Mouse (Mus musculus): ENCODE data around the gene Zmiz1.

Gene Zmiz1

GRCm38 (mm10) chr14:25510987-25511386 lies 52.0 kb downstream of the Zmiz1 start:
- in situ Hi-C loops (cut with MboI, MseI) = no loop called here

- in situ Hi-C loops (cut with MboI, MseI) = no loop called here
Measured at GRCm38 (mm10) chr14:25511564-25511963, 52.6 kb downstream of the Zmiz1 start.

GRCm38 (mm10) chr14:25511967-25512366 lies 53.0 kb downstream of the Zmiz1 start:
- in situ Hi-C loops (cut with MboI, MseI) = no loop called here

DNA sequence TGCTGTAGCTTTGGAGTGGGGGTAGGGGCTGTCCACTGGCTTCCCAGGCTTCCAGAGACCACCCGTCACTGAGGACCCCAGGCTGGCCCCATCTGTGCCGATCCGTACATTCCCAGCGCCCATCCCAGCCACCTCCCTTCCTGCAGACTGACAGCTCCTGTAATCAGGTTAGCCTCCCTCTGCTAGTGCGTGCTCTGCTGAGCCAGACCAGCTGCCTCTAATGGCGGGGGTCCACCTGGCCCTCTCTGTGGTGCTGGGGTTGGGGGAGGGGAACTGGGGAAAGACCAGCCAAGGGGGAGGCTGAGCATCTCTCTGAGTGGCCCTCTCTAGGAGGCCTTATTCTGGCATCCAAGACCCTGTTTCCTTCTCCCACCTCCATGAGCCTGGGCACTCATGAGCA lies 53.8 kb downstream of the Zmiz1 start:
- in situ Hi-C loops (cut with MboI, MseI) = no loop called here

- in situ Hi-C loops (cut with MboI, MseI) = no loop called here
Measured at GRCm38 (mm10) chr14:25513496-25513895, 54.5 kb downstream of the Zmiz1 start.

DNA sequence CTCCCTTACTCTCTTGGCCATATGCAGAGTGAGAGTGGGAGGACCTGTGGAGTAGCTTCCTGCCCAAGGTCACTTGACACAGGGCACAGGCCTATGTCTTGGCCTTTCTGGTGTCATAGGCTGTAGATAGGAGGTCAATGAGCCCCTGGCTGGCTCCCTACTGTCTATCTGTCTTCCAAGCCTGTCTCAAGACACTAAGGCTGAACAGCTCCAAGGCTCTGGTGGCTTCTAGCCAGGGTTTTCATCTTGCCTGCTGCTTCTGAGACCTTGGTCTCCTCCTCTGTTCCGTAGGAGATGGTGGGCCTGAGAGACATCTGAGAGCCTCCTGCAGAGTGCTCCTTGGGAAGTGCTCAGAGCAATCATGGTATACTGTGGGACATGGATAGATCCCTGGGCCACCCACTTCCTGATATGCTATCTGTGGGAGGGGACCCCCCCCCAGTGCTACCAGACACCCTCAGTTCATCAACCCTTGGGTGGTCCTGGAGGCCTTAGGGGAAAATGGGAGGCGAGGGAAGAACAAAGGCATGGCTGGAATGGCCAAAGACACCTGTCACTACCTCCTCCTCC lies 56.0 kb downstream of the Zmiz1 start:
- in situ Hi-C loops (cut with MboI, MseI) = no loop called here

DNA sequence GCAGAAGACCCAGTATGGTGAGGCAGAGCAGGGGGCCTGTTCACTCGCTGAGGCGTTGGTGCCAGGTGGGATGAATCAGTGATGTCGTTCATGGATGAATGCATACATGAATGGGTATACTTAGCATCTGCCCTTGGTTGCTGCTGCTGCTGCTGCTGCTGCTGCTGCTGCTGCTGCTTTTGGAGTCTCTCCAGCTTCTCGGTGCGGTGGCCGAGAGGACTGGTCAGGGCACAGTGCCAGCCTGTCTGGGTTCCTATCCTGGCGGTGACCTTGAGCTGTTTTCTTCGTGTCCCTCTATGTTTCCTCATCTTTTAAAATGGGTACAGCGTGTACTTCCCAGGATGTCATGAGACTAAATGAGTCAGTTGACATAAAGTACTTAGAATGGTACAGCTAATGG lies 56.9 kb downstream of the Zmiz1 start:
- in situ Hi-C loops (cut with MboI, MseI) = no loop called here

- in situ Hi-C loops (cut with MboI, MseI) = no loop called here
Measured at GRCm38 (mm10) chr14:25516640-25517591, 57.9 kb downstream of the Zmiz1 start.

GRCm38 (mm10) chr14:25518645-25519044 lies 59.7 kb downstream of the Zmiz1 start:
- in situ Hi-C loops (cut with MboI, MseI) = no loop called here

GRCm38 (mm10) chr14:25519656-25520055 lies 60.7 kb downstream of the Zmiz1 start:
- in situ Hi-C loops (cut with MboI, MseI) = no loop called here

- in situ Hi-C loops (cut with MboI, MseI) = no loop called here
Measured at GRCm38 (mm10) chr14:25520589-25520988, 61.6 kb downstream of the Zmiz1 start.

GRCm38 (mm10) chr14:25520991-25521390 lies 62.0 kb downstream of the Zmiz1 start:
- in situ Hi-C loops (cut with MboI, MseI) = no loop called here

DNA sequence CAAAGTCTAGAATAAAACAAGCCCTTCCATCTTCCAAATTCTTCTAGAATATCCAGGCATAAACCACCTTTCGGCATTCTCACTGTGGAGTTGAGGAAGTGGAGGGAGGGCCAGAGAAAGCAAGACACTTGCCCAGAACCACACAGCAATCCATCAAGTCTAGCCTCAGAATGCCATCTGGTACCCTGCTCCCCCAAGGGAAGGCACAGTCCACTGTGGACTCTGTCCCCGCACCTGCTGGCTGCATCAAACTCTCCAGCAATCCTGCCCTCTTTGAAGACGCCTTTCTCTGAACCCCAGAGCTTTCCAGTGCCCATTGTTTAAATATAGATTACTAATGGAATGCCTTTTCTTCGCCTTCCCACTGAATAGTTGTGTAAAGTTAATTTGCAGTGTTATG lies 62.5 kb downstream of the Zmiz1 start:
- in situ Hi-C loops (cut with MboI, MseI) = no loop called here

DNA sequence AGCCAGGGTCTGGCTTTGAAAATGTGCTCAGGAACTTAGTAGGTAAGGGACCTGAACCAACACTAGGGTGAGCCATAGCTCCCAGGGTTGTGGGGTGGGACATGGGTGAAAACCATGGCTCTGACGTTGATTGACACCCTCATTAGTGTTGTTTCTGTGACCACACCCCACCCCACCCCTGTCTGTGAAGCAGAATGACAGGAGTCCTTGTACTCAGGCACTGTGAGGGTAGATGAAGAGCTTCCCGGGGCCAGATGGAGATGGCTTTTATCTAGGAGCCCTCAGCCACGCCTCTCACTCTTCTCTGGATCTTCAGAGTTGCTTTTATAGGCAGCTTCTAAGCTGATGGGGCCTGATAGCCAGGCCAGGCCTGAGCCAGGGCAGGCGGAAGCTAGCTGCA lies 63.4 kb downstream of the Zmiz1 start:
- in situ Hi-C loops (cut with MboI, MseI) = no loop called here

DNA sequence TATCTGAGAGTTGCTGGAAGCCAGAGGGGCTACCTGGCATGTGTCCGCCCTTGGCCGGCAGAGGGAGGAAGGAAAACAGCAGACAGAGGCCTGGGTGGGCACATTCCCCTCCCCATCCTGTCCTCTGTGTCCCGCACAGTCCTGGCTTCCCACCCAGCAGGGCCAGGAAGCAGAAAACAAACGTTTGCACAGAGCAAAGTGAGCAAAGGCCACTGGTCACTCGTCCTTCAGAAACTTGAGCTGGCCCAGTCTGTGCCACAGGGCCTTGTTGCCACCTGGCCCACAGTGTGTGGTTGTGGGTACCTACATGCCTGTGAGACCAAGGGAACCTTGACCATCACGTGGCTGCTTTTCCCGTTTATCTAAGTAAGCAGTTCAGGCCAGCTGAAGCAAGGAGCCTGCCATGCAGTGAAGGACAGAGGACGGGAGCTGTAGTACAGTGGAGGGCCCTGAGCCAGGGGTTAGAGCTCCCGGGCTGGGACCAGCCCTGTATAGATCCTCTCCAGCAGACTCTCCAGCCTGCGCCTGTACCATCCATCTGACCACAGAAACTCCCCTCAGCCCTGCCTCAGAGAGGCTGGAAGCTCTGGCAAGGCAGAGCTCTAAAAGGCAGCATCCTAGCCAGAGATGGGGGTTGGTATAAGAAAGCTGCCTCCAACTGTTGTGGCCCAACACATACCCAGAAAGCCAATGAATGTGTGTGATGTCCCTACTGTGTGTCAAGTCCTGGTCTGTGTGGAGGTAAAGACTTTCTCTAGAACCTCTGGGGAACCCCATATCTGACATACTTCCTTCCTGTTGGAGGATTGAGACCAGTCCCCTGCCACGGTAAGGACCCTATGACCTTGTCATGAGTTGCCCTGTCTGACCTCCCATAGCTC lies 64.5 kb downstream of the Zmiz1 start:
- in situ Hi-C loops (cut with MboI, MseI) = no loop called here

DNA sequence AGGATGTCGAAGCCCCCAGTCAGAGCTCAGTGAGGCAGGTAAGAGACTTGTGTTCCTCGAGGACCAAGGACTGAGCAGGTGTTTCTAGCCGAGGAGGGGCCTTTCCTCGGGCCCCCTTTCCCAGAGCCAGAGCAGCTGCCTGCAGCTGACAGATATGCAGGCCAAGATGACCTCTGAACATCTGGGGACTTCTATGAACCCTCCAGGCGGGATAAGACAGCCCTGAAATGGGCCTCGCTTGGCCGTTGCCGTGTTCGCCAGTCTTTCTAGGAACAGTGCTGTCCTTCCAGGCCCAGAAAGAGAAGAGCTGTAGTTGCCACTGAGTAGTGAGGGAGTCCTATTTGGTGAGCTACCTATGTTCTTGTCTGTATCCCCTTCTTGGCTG lies 65.1 kb downstream of the Zmiz1 start:
- in situ Hi-C loops (cut with MboI, MseI) = no loop called here

DNA sequence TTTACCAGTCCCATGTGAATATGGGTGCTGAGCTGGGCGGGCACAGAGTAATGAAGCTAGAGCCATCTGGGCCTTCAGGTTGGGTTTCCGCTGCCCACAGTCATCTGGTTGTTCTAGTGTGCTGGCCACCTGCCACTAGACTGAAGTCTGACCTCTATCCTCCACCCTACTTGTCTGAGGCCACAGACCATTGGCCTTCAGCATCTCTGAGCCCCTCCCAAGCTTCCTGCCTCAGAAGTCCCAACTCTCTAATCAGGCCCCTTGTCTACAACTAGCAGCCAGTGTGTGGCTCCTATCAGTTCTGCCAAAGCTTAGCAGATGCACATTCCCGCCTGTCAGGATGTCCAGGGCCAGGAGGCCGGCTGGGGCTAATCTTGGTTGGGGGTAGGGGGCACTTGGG lies 65.9 kb downstream of the Zmiz1 start:
- in situ Hi-C loops (cut with MboI, MseI) = no loop called here

DNA sequence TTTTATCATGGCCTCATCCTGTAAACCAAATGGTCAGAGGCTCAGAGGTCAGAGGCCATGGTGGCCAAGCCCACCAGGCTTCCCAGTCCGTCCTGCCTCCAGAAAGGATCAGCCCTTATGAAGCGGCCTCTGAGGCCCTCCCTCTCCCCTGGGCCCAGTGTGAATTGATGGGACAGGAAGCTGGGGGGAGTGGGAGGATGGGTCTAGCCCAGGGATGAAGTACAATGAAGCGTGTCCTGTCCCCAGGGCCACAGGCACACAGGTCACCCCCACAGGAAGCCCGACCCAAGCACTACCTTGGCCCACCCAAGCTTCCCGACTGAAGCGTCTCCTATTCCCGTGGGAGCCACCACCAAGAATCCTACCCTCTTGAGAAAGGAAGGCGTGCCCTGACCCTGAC lies 66.7 kb downstream of the Zmiz1 start:
- in situ Hi-C loops (cut with MboI, MseI) = no loop called here

DNA sequence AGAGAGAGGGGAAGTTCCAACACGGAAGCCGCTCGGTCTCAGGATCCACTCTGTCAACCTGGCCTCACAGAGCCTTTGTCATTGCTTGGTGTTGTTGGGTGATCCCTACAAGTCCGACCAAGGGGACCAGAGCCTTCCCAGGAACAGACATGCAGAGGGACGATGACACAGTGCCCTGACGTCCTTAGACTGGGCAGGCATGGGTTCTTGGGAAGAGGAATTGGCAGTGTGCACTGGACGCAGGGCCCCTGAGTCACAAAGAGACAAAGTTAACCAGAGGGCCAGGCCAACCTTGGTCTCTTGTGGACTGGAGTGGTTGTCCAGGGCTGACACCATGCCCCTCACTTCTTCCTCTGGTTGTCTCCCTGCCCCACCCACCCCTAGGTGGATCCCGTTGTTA lies 67.9 kb downstream of the Zmiz1 start:
- in situ Hi-C loops (cut with MboI, MseI) = no loop called here

DNA sequence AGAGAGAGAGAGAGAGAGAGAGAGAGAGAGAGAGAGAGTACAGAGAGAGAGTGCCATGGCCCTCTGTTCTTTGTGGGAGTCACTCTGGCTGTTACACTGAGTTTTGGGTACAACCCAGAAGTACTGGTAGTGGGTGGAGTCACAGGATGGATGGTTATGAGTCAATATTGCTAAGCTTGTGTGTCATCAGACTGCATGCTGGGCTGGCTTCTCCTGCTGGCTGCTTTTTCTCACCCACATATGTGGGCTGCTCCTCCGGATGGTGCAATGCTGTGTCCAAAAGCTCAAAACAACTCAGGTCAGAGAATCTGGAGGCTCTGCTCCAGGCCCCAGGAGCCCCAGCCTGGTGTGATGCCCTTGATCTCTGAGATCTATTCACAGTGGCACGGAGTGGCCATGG lies 68.3 kb downstream of the Zmiz1 start:
- in situ Hi-C loops (cut with MboI, MseI) = no loop called here

DNA sequence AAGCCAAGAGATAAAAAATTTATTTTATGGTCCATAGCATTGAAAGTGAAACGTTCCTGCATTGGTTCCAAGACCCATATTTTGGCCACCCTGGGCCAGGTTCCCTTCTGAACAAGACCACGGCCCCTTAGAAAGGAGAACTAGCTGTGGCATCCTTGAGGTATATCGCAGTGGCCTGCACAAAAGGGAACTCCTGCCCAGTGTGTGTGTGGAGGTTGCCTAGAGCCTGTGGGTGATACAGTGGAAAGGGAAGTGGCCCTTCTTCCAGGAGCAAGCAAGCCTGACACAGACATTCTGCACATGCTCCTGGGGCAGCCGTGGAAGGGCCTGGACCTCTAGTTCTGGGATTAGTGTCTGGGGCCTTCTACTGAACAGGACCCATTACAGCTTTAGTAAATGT lies 71.4 kb downstream of the Zmiz1 start:
- in situ Hi-C loops (cut with MboI, MseI) = loop anchor here (5.0 kb wide), 1 partner anchor 52 kb away; no protein-coding TSS in a partner anchor

DNA sequence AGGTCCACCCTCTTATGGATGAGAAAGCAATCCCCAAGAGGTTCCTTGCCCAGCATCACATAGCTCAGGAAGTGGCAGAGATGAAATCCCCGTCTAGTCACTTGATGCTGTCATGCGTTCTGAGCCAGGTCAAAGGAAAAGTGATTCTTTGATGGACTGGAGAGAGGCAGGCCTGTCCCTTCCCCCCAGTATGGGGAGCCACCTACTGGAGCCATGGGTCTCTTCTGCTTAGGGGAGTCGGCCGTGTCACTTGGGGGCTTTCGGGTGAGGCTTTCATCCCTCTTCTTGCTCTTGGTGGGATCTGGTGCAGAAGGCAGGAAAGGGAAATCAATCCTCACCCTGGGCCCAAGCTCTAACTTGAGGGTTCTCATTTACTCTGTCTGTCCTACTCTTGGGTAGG lies 71.8 kb downstream of the Zmiz1 start:
- in situ Hi-C loops (cut with MboI, MseI) = loop anchor here (5.0 kb wide), 1 partner anchor 51 kb away; no protein-coding TSS in a partner anchor

Measured in T-helper 1 cell (primary cell).